Mouse (Mus musculus) heart, adult 2 months (tissue): ENCODE results near the gene P4ha3.

ENCODE experiments used
- EP300 ChIP-seq: fragments of 200-500 bp; IDR thresholded peaks from 2 replicates; pipeline ENCODE4 v1.6.1; 2011; ENCODE audit warnings: low read depth, low read length, control low read depth; ENCODE audit not compliant: insufficient read depth
- POLR2A ChIP-seq: fragments of 200-500 bp; IDR thresholded peaks from 2 replicates; pipeline ENCODE4 v1.6.1; 2011; ENCODE audit warnings: mild to moderate bottlenecking, low read depth, low read length, control low read depth; ENCODE audit not compliant: insufficient read depth

- no peak for TF ChIP-seq POLR2A
- no peak for TF ChIP-seq EP300
Measured at GRCm38 (mm10) chr7:100312716-100313115, 27.4 kb downstream of the P4ha3 start.
